Mouse (Mus musculus) hindbrain, embryonic 12.5 days (tissue): ENCODE results near the gene Shank2. TPM values are rescaled to one million over a fixed set of nuclear protein-coding genes. Genes with fewer than 3 reads are reported as not detected.
A peak's percentile ranks its signal among the peaks of the same experiment; 100 is the strongest.

Experiments used
- ATAC-seq: fragments of 200-750 bp; cut with Nextera tagmentation; 2 replicates; pipeline ENCODE4 v1.8.0; 2017; ENCODE audit warnings: moderate TSS enrichment; ENCODE audit not compliant: low FRiP score
- H3K27ac ChIP-seq: fragments of 300-500 bp; sonication (generic); 2 replicates; pipeline ENCODE4 v1.5.1; 2016; ENCODE audit warnings: mild to moderate bottlenecking
- H3K27me3 ChIP-seq: fragments of 300-500 bp; sonication (generic); 2 replicates; pipeline ENCODE4 v1.6.1; 2016; ENCODE audit warnings: mild to moderate bottlenecking
- H3K36me3 ChIP-seq: fragments of 300-500 bp; sonication (generic); 2 replicates; pipeline ENCODE4 v1.6.1; 2016; ENCODE audit warnings: mild to moderate bottlenecking
- H3K4me1 ChIP-seq: fragments of 300-500 bp; sonication (generic); 2 replicates; pipeline ENCODE4 v1.6.1; 2016
- H3K4me2 ChIP-seq: fragments of 300-500 bp; sonication (generic); replicated peaks from 2 replicates; pipeline ENCODE4 v1.6.1; 2016; ENCODE audit warnings: mild to moderate bottlenecking
- H3K4me3 ChIP-seq: fragments of 300-500 bp; sonication (generic); 2 replicates; pipeline ENCODE4 v1.5.1; 2016; ENCODE audit warnings: mild to moderate bottlenecking
- H3K9ac ChIP-seq: fragments of 300-500 bp; sonication (generic); 2 replicates; pipeline ENCODE4 v1.6.1; 2016; ENCODE audit warnings: mild to moderate bottlenecking, moderate library complexity
- H3K9me3 ChIP-seq: fragments of 300-500 bp; sonication (generic); replicated peaks from 2 replicates; pipeline ENCODE4 v1.6.1; 2016; ENCODE audit warnings: mild to moderate bottlenecking
- WGBS: fragments of 180-500 bp; shearing (Covaris S2); methylation state at CpG from one replicate; pipeline ENCODE4 v1.1.7; 2016; 5-methylcytosine and 5-hydroxymethylcytosine counted together
- polyA plus RNA-seq: library from polyadenylated mRNA; unstranded; fragments of >200 nt; fragmentation: Nextera tagmentation; extraction: Ambion mirVana; gene quantifications from 2 replicates; pipeline ENCODE4 v1.2.1, GENCODE M21; 2016

Gene Shank2
- polyA plus RNA-seq, 1 experiment from 2014 or later, result 3.3 TPM

- H3K4me2 ChIP-seq, result peak overlapping the region; percentile 25
- no peak for ATAC-seq
- peak overlapping the region; percentile 24; the same call in 1 of the 2 replicates for H3K9ac ChIP-seq
Observed at GRCm38 (mm10) chr7:144239571-144240370, 238.0 kb downstream of the Shank2 start.

GRCm38 (mm10) chr7:144240736-144241343, 239.1 kb downstream of the Shank2 start:
- H3K9ac ChIP-seq, result no peak overlapping the region
- peaks cover 31% of the 10 kb centered on the region for H3K4me1 ChIP-seq
- no peaks in the 10 kb centered on the region for H3K9me3 ChIP-seq
- H3K36me3 ChIP-seq, result no peaks in the 10 kb centered on the region
- H3K27ac ChIP-seq, result no peak overlapping the region
- ATAC-seq, result no peak
- no peak overlapping the region for H3K4me2 ChIP-seq
- 71% methylated on average over 4 of the region's 4 CpGs for WGBS
- H3K27me3 ChIP-seq, result peaks cover 13% of the 10 kb centered on the region; the same call in 1 of the 2 replicates
- no peak overlapping the region for H3K4me3 ChIP-seq

More at GRCm38 (mm10) chr7:144239571-144240370, 238.0 kb downstream of the Shank2 start:
- Histone ChIP-seq H3K4me3 (no peak overlapping the region), H3K9me3 (no peaks in the 10 kb centered on the region), H3K4me1 (peaks cover 31% of the 10 kb centered on the region), H3K36me3 (no peaks in the 10 kb centered on the region), H3K27ac (no peak overlapping the region), H3K27me3 (peaks cover 13% of the 10 kb centered on the region; the same call in 1 of the 2 replicates)
- WGBS, result 34% methylated on average over 6 of the region's 6 CpGs

DNA sequence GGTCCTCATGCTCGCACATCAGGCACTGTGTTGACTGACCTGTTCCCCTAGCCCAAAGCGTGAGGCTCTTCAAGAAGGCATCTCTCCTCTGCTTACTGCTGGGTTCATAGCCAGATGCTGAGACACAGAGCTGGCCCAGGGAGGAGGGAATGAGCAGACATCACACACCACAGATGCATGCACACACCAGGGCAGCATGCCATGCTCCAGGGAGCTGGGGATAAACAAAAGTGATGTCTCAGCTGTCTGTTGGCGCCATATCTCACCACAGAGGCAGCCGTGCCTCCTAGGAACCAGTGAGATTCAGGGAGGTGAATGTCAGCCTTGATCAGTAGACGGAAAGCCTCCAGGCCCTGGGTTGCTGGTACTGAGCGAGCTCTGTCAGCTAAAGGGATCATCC, 242.5 kb downstream of the Shank2 start:
- Histone ChIP-seq H3K27ac (no peak overlapping the region), H3K9me3 (no peaks in the 10 kb centered on the region), H3K9ac (no peak overlapping the region), H3K4me1 (peaks cover 14% of the 10 kb centered on the region), H3K36me3 (no peaks in the 10 kb centered on the region), H3K4me3 (no peak overlapping the region), H3K4me2 (no peak overlapping the region), H3K27me3 (peaks cover 2% of the 10 kb centered on the region; the same call in 1 of the 2 replicates)
- WGBS, result 82% methylated on average over 6 of the region's 6 CpGs
- ATAC-seq, result no peak

- Histone ChIP-seq H3K4me3 (no peak overlapping the region), H3K36me3 (no peaks in the 10 kb centered on the region), H3K27me3 (no peaks in the 10 kb centered on the region), H3K27ac (no peak overlapping the region), H3K4me2 (no peak overlapping the region), H3K4me1 (no peaks in the 10 kb centered on the region; the same call in 1 of the 2 replicates), H3K9me3 (no peaks in the 10 kb centered on the region), H3K9ac (no peak overlapping the region)
- ATAC-seq, result no peak
- 79% methylated on average over 3 of the region's 3 CpGs for WGBS
Observed at GRCm38 (mm10) chr7:144246271-144246670, 244.5 kb downstream of the Shank2 start.

GRCm38 (mm10) chr7:144248686-144249422, 247.1 kb downstream of the Shank2 start:
- Histone ChIP-seq H3K4me3 (no peak overlapping the region), H3K4me1 (no peaks in the 10 kb centered on the region), H3K9me3 (no peaks in the 10 kb centered on the region), H3K4me2 (no peak overlapping the region), H3K9ac (no peak overlapping the region), H3K27ac (no peak overlapping the region), H3K27me3 (no peaks in the 10 kb centered on the region), H3K36me3 (no peaks in the 10 kb centered on the region)
- WGBS, result 49% methylated on average over 2 of the region's 2 CpGs
- ATAC-seq, result no peak

DNA sequence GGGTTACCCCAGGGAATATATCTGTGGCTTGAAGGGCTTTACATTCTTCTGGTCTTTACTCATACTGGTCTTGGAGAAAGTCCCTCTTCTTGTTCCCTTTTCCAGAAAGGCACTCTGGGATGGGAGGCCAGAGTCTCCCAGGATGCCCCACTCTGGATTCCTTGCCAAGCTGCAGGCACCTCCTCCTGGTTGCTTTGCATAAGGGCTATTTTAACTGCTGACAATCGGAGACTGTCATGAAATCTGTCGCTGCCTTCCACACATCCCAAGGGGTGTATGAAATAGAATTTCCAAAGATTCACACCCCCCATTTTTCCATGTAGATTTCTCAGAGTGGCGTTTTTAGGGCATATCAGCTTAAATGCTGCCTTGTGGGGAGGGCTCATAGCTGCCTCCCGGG, 249.1 kb downstream of the Shank2 start:
- H3K4me2 ChIP-seq, result no peak overlapping the region
- 79% methylated on average over 4 of the region's 4 CpGs for whole genome bisulfite sequencing
- H3K27ac ChIP-seq, result no peak overlapping the region
- no peak overlapping the region for H3K9ac ChIP-seq
- no peak for ATAC-seq
- H3K27me3 ChIP-seq, result no peaks in the 10 kb centered on the region
- no peaks in the 10 kb centered on the region for H3K9me3 ChIP-seq
- H3K36me3 ChIP-seq, result no peaks in the 10 kb centered on the region
- peaks cover 1% of the 10 kb centered on the region; the same call in 1 of the 2 replicates for H3K4me1 ChIP-seq
- no peak overlapping the region for H3K4me3 ChIP-seq

GRCm38 (mm10) chr7:144251250-144251649, 249.5 kb downstream of the Shank2 start:
- WGBS, result 58% methylated on average over 6 of the region's 6 CpGs
- no peak for ATAC-seq

DNA sequence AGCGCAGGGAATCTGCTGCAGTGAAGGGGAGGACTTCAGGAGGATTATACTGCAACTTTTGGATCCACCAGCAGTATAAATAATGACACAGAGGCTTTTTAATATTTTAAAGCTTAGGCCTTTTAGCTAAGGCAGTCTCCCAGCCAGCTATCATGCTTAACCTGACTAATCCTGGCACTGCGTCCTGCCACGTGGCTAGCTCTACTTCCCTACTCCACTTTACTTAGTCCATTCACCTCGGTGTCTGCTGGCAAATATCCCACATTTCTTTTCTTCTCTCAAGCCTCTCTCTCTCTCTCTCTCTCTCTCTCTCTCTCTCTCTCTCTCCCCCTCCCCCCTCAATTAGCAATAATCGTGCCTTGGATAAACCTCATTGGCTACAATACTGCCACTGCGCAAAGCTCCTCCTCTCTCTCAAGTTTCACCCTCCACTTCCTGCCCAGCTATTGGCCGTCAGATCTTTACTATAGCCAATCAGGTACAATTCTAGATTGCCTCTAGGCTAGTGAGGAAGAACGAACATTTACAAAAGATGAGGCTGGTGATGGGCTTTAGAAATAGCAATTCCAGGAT, 253.0 kb downstream of the Shank2 start:
- 41% methylated on average over 8 of the region's 8 CpGs for WGBS
- H3K4me3 ChIP-seq, result no peak overlapping the region
- ATAC-seq, result peak; percentile 66; the same call in 1 of the 2 replicates
- no peak overlapping the region for H3K27ac ChIP-seq
- no peaks in the 10 kb centered on the region for H3K36me3 ChIP-seq
- H3K9me3 ChIP-seq, result no peaks in the 10 kb centered on the region
- H3K4me2 ChIP-seq, result no peak overlapping the region
- no peak overlapping the region for H3K9ac ChIP-seq
- H3K27me3 ChIP-seq, result no peaks in the 10 kb centered on the region
- peaks cover 5% of the 10 kb centered on the region for H3K4me1 ChIP-seq

More at GRCm38 (mm10) chr7:144251250-144251649, 249.5 kb downstream of the Shank2 start:
- Histone ChIP-seq H3K9me3 (no peaks in the 10 kb centered on the region), H3K4me3 (no peak overlapping the region), H3K36me3 (no peaks in the 10 kb centered on the region), H3K27ac (no peak overlapping the region), H3K4me1 (peaks cover 2% of the 10 kb centered on the region; the same call in 1 of the 2 replicates), H3K4me2 (no peak overlapping the region), H3K27me3 (no peaks in the 10 kb centered on the region), H3K9ac (no peak overlapping the region)

GRCm38 (mm10) chr7:144257821-144258220, 256.1 kb downstream of the Shank2 start:
- Histone ChIP-seq H3K27me3 (no peaks in the 10 kb centered on the region), H3K9ac (no peak overlapping the region), H3K9me3 (no peaks in the 10 kb centered on the region), H3K4me3 (no peak overlapping the region), H3K4me2 (no peak overlapping the region), H3K36me3 (no peaks in the 10 kb centered on the region), H3K4me1 (peaks cover 11% of the 10 kb centered on the region), H3K27ac (no peak overlapping the region; the same call in 1 of the 2 replicates)
- WGBS, result 71% methylated on average over 7 of the region's 7 CpGs
- no peak for ATAC-seq

- ATAC-seq, result no peak
- H3K27ac ChIP-seq, result no peak overlapping the region
- H3K27me3 ChIP-seq, result no peaks in the 10 kb centered on the region
- no peaks in the 10 kb centered on the region for H3K9me3 ChIP-seq
- H3K9ac ChIP-seq, result no peak overlapping the region
- H3K4me1 ChIP-seq, result peaks cover 11% of the 10 kb centered on the region
- H3K36me3 ChIP-seq, result no peaks in the 10 kb centered on the region
- no peak overlapping the region for H3K4me3 ChIP-seq
- 62% methylated on average over 4 of the region's 4 CpGs for WGBS
- H3K4me2 ChIP-seq, result no peak overlapping the region
Observed at GRCm38 (mm10) chr7:144258332-144258731, 256.6 kb downstream of the Shank2 start.

DNA sequence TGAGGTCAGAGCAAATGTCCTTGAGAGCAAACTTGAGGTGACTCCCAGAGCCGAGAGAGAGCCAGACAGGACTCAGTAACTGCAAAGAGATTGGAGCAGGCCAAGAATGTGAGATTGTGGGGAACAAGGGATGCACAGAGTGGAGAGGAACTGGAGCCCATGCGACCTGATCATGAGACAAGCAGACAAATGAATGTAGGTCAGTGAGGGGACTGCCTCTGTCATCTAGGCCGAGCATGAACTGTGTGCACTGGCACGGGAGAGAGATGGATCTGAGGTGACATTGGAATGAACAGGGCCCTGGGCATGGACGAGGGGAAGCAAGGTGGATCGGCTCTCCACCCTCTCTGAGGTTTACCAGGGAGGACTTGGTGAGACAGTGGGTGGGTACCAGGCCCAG, 260.9 kb downstream of the Shank2 start:
- Histone ChIP-seq H3K9ac (no peak overlapping the region), H3K4me1 (peaks cover 9% of the 10 kb centered on the region), H3K4me3 (no peak overlapping the region), H3K9me3 (no peaks in the 10 kb centered on the region), H3K27ac (no peak overlapping the region), H3K4me2 (no peak overlapping the region), H3K27me3 (no peaks in the 10 kb centered on the region), H3K36me3 (no peaks in the 10 kb centered on the region)
- ATAC-seq, result no peak
- 74% methylated on average over 6 of the region's 6 CpGs for WGBS

- Histone ChIP-seq H3K4me3 (no peak overlapping the region), H3K36me3 (no peaks in the 10 kb centered on the region), H3K9me3 (no peaks in the 10 kb centered on the region), H3K9ac (no peak overlapping the region), H3K27ac (no peak overlapping the region), H3K27me3 (no peaks in the 10 kb centered on the region; the same call in 1 of the 2 replicates), H3K4me2 (no peak overlapping the region), H3K4me1 (no peaks in the 10 kb centered on the region)
- 78% methylated on average over 7 of the region's 7 CpGs for WGBS
- ATAC-seq, result no peak
Observed at GRCm38 (mm10) chr7:144266745-144267144, 265.0 kb downstream of the Shank2 start.
